Mouse (Mus musculus): ENCODE measurements around the gene Tut1.
"Not testable (repeated sequence)": the region's sequence is repeated elsewhere in the genome, so short reads cannot be mapped to it uniquely, and the experiment has no call there.

Tut1 gene

DNA sequence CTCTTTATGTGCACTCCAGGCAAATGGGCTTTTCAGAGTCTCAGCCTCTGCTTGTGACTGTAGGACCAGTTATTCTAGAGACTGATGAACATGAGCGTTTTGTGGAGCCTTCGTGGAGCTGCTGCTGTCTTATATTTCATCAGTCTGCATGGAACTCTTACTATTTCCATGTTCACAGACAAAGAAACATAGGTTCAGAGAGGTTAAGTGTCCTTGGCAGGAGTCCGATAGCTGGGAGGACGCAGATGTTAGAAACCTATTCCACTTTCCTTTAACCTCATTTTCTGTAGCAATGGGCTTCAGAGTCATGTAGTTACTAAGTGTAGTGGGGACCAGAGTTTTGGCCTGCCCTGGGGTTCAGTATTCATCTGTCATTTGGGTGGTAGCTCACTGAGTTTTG is 45.6 kb downstream of the Tut1 start:
- DNase-seq (ENCODE audit: low read depth, low spot score), result no peak

DNA sequence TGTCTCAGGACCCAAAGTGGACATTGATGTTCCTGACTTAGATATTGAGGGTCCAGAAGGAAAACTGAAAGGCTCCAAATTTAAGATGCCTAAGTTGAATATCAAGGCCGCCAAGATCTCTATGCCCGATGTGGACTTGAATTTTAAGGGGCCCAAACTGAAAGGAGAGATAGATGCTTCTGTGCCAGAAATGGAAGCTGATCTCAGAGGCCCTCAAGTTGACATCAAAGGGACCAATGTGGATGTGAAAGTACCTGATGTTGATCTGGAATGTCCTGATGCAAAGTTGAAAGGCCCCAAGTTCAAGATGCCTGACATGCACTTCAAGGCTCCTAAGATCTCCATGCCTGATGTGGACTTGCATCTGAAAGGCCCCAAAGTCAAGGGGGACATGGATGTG is 53.3 kb downstream of the Tut1 start:
- DNase-seq (ENCODE audit: low read depth, low spot score), result not testable (repeated sequence)
